7 mouse cellular contexts compared by ENCODE assay signal in genomic region chr6:122495082-122495881, GRCm38 (mm10). TPM values are rescaled to one million over a fixed set of nuclear protein-coding genes. Genes with fewer than 3 reads are reported as not detected.
DNase-seq lines count a peak whose midpoint lies in the region; ATAC-seq and TF ChIP-seq lines count a peak whose summit lies in the region.

No protein-coding gene starts in this region.

- TF ChIP-seq POLR2A in lung, adult 2 months (IDR thresholded peaks at IDR 0.05; ENCODE audit: borderline replicate concordance, extremely low read depth, low read depth, low read length), result no peak; the same call in 1 of the 2 replicates

- no peaks in the 10 kb centered on the region for H3K36me3 ChIP-seq in forebrain, embryonic 10.5 days (replicated peaks)
- no peaks in the 10 kb centered on the region for H3K36me3 ChIP-seq in hindbrain, embryonic 16.5 days (ENCODE audit: control insufficient read depth, insufficient read depth, low read length)

- no peak for TF ChIP-seq CTCF in lung, adult 2 months (IDR thresholded peaks at IDR 0.05; ENCODE audit: insufficient read depth, low read length)

- peak overlapping the region; percentile 33 for H3K4me3 ChIP-seq in forebrain, embryonic 10.5 days
- H3K4me3 ChIP-seq in hindbrain, embryonic 16.5 days (ENCODE audit: low read length), result no peak overlapping the region
- H3K4me3 ChIP-seq in lung, adult 2 months (replicated peaks; ENCODE audit: extremely low read depth, low read depth, low read length), result peak overlapping the region; percentile 41

- no peaks in the 10 kb centered on the region for H3K9me3 ChIP-seq in forebrain, embryonic 10.5 days
- H3K9me3 ChIP-seq in hindbrain, embryonic 16.5 days (ENCODE audit: control insufficient read depth, low read length), result no peaks in the 10 kb centered on the region

- H3K4me1 ChIP-seq in forebrain, embryonic 10.5 days, result peaks cover 52% of the 10 kb centered on the region
- peaks cover 15% of the 10 kb centered on the region for H3K4me1 ChIP-seq in hindbrain, embryonic 16.5 days (ENCODE audit: control insufficient read depth, insufficient read depth, low read depth, low read length)
- H3K4me1 ChIP-seq in lung, adult 2 months (ENCODE audit: control insufficient read depth, insufficient read depth, low read length), result peaks cover 2% of the 10 kb centered on the region; the same call in 1 of the 2 replicates

- H3K4me2 ChIP-seq in hindbrain, embryonic 16.5 days (ENCODE audit: low read length), result peak overlapping the region; percentile 22

- peak overlapping the region; percentile 83 for H3K27ac ChIP-seq in forebrain, embryonic 10.5 days
- peak overlapping the region; percentile 49 for H3K27ac ChIP-seq in hindbrain, embryonic 16.5 days (ENCODE audit: low read depth, low read length)

- H3K27me3 ChIP-seq in forebrain, embryonic 10.5 days (ENCODE audit: poor library complexity, severe bottlenecking), result peaks cover 8% of the 10 kb centered on the region; the same call in 1 of the 2 replicates
- no peaks in the 10 kb centered on the region for H3K27me3 ChIP-seq in hindbrain, embryonic 16.5 days (replicated peaks; ENCODE audit: control insufficient read depth, insufficient read depth, low read length)

- ATAC-seq in hindbrain, embryonic 16.5 days, result peak; percentile 76

- 9% methylated on average over 21 of the region's 21 CpGs for WGBS in forebrain, embryonic 10.5 days
- WGBS in hindbrain, embryonic 16.5 days, result 9% methylated on average over 21 of the region's 21 CpGs
- 9% methylated on average over 21 of the region's 21 CpGs for WGBS in lung, adult 2 months

- H3K9ac ChIP-seq in hindbrain, embryonic 16.5 days (ENCODE audit: low read depth, low read length), result 0 out of 2 replicates have a peak overlapping the region, but pooled peaks have one; percentile 8

- peak; percentile 41 for DNase-seq in urinary bladder, postnatal 14 days (ENCODE audit: low spot score)
- DNase-seq in urinary bladder, postnatal 36 days (ENCODE audit: low spot score in 2 of 2), result no peak
- peak; percentile 60 for DNase-seq in forebrain, embryonic 10.5 days (ENCODE audit: extremely low spot score, low spot score)
- DNase-seq in lung, adult 2 months, result peak; percentile 53
- DNase-seq in ovary, postnatal 36 days (ENCODE audit: low spot score), result peak; percentile 61
- DNase-seq in thymus, postnatal 14 days, result no peak

RNA-seq across cellular contexts. Expression of gene Rimklb, which starts 3.3 kb away (rescaled TPM):
- 43.0 and 44.4 TPM in 2 replicates for polyA plus RNA-seq in forebrain, embryonic 10.5 days (2016; fragmentation: Nextera tagmentation; extraction: Ambion mirVana)
- 105 and 116 TPM in 2 replicates for polyA plus RNA-seq in hindbrain, embryonic 16.5 days (2015; fragmentation: Nextera tagmentation; extraction: Ambion mirVana)
- 0.33 and 0.42 TPM in 2 replicates for polyA plus RNA-seq in lung, adult 2 months (2012; rRNA removed)

RNA-seq across cellular contexts. Expression of gene Mfap5, which starts 10.4 kb away (rescaled TPM):
- polyA plus RNA-seq in forebrain, embryonic 10.5 days (2016; fragmentation: Nextera tagmentation; extraction: Ambion mirVana), result 0.12 and 0.42 TPM in 2 replicates
- 3.6 and 3.9 TPM in 2 replicates for polyA plus RNA-seq in hindbrain, embryonic 16.5 days (2015; fragmentation: Nextera tagmentation; extraction: Ambion mirVana)
- polyA plus RNA-seq in lung, adult 2 months (2012; rRNA removed), result 126 and 131 TPM in 2 replicates

RNA-seq across cellular contexts. Expression of gene Aicda, which starts 58.3 kb away (rescaled TPM):
- not detected in 2 replicates for polyA plus RNA-seq in forebrain, embryonic 10.5 days (2016; fragmentation: Nextera tagmentation; extraction: Ambion mirVana)
- 0.33 and 0.54 TPM in 2 replicates for polyA plus RNA-seq in hindbrain, embryonic 16.5 days (2015; fragmentation: Nextera tagmentation; extraction: Ambion mirVana)
- not detected in 2 replicates for polyA plus RNA-seq in lung, adult 2 months (2012; rRNA removed)

Comparison
In these comparisons a context has a peak if more than half of its experiments do, and no peak if none do; other contexts are left out.
1. DNase-seq: peak in urinary bladder, postnatal 14 days (single experiment), forebrain, embryonic 10.5 days (single experiment), lung, adult 2 months (single experiment) and ovary, postnatal 36 days (single experiment); none in urinary bladder, postnatal 36 days (0 of 2) and thymus, postnatal 14 days (single experiment).
2. RNA of gene Rimklb, which starts 3.3 kb away (polyA plus RNA-seq): 105 to 116 TPM in hindbrain, embryonic 16.5 days and 43.0 to 44.4 TPM in forebrain, embryonic 10.5 days; 0.33 to 0.42 TPM in lung, adult 2 months; every median in the first group is over 10 times any median in the second.
3. RNA of gene Mfap5, which starts 10.4 kb away (polyA plus RNA-seq): 126 to 131 TPM in lung, adult 2 months; 3.6 to 3.9 TPM in hindbrain, embryonic 16.5 days and 0.12 to 0.42 TPM in forebrain, embryonic 10.5 days; every median in the first group is over 10 times any median in the second.